In genomic region chr12:53061466-53062124, GRCm38 (mm10) we compare ENCODE assay signal across 11 mouse cellular contexts.
DNase-seq lines count a peak whose midpoint lies in the region; ATAC-seq and TF ChIP-seq lines count a peak whose summit lies in the region.
"Had no signal": no experiment of that assay in that cellular context is flagged by ENCODE, and none has a peak within 500 bp of the region (broad histone marks: within the 10 kb centered on the region; RNA-seq: fewer than 3 reads in every experiment).

No protein-coding gene starts in this region.

- TF ChIP-seq CTCF in layer of hippocampus, adult 2 months (conservative IDR thresholded peaks at IDR 0.05) = no peak

- ATAC-seq in embryonic facial prominence, embryonic 15.5 days (ENCODE audit: insufficient number of reproducible peaks, low FRiP score, low TSS enrichment, low read depth) = no peak
- ATAC-seq in limb, embryonic 13.5 days (ENCODE audit: low FRiP score, low read depth) = peak; percentile 57; the same call in 1 of the 2 replicates
- ATAC-seq in stomach, embryonic 14.5 days (ENCODE audit: insufficient number of reproducible peaks, insufficient read depth, low FRiP score, low read depth) = no peak

- no peaks in the 10 kb centered on the region for H3K36me3 ChIP-seq in embryonic facial prominence, embryonic 15.5 days
- no peaks in the 10 kb centered on the region for H3K36me3 ChIP-seq in limb, embryonic 13.5 days
- H3K36me3 ChIP-seq in stomach, embryonic 14.5 days (ENCODE audit: control insufficient read depth, insufficient read depth, low read length) = no peaks in the 10 kb centered on the region
- H3K36me3 ChIP-seq: heart, embryonic 10.5 days had no signal

- H3K9ac ChIP-seq in embryonic facial prominence, embryonic 15.5 days = no peak overlapping the region
- no peak overlapping the region for H3K9ac ChIP-seq in limb, embryonic 13.5 days
- no peak overlapping the region for H3K9ac ChIP-seq in stomach, embryonic 14.5 days (replicated peaks; ENCODE audit: low read depth, low read length)

- H3K9me3 ChIP-seq in embryonic facial prominence, embryonic 15.5 days (replicated peaks) = no peaks in the 10 kb centered on the region
- no peaks in the 10 kb centered on the region for H3K9me3 ChIP-seq in limb, embryonic 13.5 days
- H3K9me3 ChIP-seq in stomach, embryonic 14.5 days (ENCODE audit: control insufficient read depth, low read depth, low read length) = no peaks in the 10 kb centered on the region
- H3K9me3 ChIP-seq: heart, embryonic 10.5 days had no signal

- DNase-seq in layer of hippocampus, adult 2 months (ENCODE audit: low spot score in 2 of 2) = no peak
- no peak for DNase-seq in layer of hippocampus, adult 9-11 months
- no peak for DNase-seq in cerebellum, adult 11 months
- DNase-seq in adrenal gland, adult 8-10 months = no peak
- DNase-seq in kidney, adult 9 months = no peak
- DNase-seq: cerebellum, adult 18-20 months; thymus, postnatal 25 days had no signal

- H3K4me1 ChIP-seq in embryonic facial prominence, embryonic 15.5 days = peaks cover 24% of the 10 kb centered on the region
- H3K4me1 ChIP-seq in limb, embryonic 13.5 days = peaks cover 26% of the 10 kb centered on the region
- no peaks in the 10 kb centered on the region; the same call in 1 of the 2 replicates for H3K4me1 ChIP-seq in stomach, embryonic 14.5 days (ENCODE audit: control insufficient read depth, insufficient read depth, low read length)
- H3K4me1 ChIP-seq: heart, embryonic 10.5 days had no signal

- H3K27ac ChIP-seq in layer of hippocampus, adult 2 months = peak overlapping the region; percentile 57
- no peak overlapping the region for H3K27ac ChIP-seq in embryonic facial prominence, embryonic 15.5 days (replicated peaks)
- no peak overlapping the region for H3K27ac ChIP-seq in limb, embryonic 13.5 days
- H3K27ac ChIP-seq in stomach, embryonic 14.5 days (ENCODE audit: low read length) = no peak overlapping the region
- H3K27ac ChIP-seq: heart, embryonic 10.5 days had no signal

- no peaks in the 10 kb centered on the region for H3K27me3 ChIP-seq in embryonic facial prominence, embryonic 15.5 days
- no peaks in the 10 kb centered on the region for H3K27me3 ChIP-seq in limb, embryonic 13.5 days
- H3K27me3 ChIP-seq in stomach, embryonic 14.5 days (ENCODE audit: control insufficient read depth, insufficient read depth, low read length) = no peaks in the 10 kb centered on the region

- H3K4me2 ChIP-seq in embryonic facial prominence, embryonic 15.5 days (replicated peaks) = peak overlapping the region; percentile 34
- H3K4me2 ChIP-seq in limb, embryonic 13.5 days (replicated peaks) = peak overlapping the region; percentile 53
- peak overlapping the region; percentile 23 for H3K4me2 ChIP-seq in stomach, embryonic 14.5 days (replicated peaks; ENCODE audit: low read depth, low read length)

- H3K4me3 ChIP-seq in layer of hippocampus, adult 2 months = peak overlapping the region; percentile 0; the same call in 1 of the 2 replicates
- H3K4me3 ChIP-seq in embryonic facial prominence, embryonic 15.5 days (replicated peaks) = no peak overlapping the region
- H3K4me3 ChIP-seq in limb, embryonic 13.5 days = peak overlapping the region; percentile 20
- H3K4me3 ChIP-seq in stomach, embryonic 14.5 days (ENCODE audit: low read depth, low read length) = no peak overlapping the region
- H3K4me3 ChIP-seq: heart, embryonic 10.5 days had no signal

- 5% methylated on average over 7 of the region's 7 CpGs for WGBS in embryonic facial prominence, embryonic 15.5 days
- 6% methylated on average over 7 of the region's 7 CpGs for WGBS in limb, embryonic 13.5 days
- WGBS in stomach, embryonic 14.5 days = 15% methylated on average over 7 of the region's 7 CpGs

Comparison
In these comparisons a context has a peak if more than half of its experiments do, and no peak if none do; other contexts are left out.
1. H3K4me3 ChIP-seq: peak in layer of hippocampus, adult 2 months (single experiment) and limb, embryonic 13.5 days (single experiment); none in embryonic facial prominence, embryonic 15.5 days (single experiment) and stomach, embryonic 14.5 days (single experiment).
2. Peak in every context shown above with its lines, with median percentiles within 50 percentile points of each other: H3K4me2 ChIP-seq.